Mouse (Mus musculus): Measurements from ENCODE around the gene Lhfp. TPM values are rescaled to one million over a fixed set of nuclear protein-coding genes. Genes with fewer than 3 reads are reported as not detected.

Gene Lhfp
- polyA plus RNA-seq, 1 experiment, result 1.0 TPM

GRCm38 (mm10) chr3:53234689-53235088, 193.4 kb downstream of the Lhfp start:
- Histone ChIP-seq H3K27ac (ENCODE audit: insufficient read depth, low read depth, low read length) (no peak overlapping the region), H3K4me3 (ENCODE audit: insufficient read depth, low read length) (no peak overlapping the region), H3K4me1 (ENCODE audit: control insufficient read depth, insufficient read depth, low read length) (no peaks in the 10 kb centered on the region)
- TF ChIP-seq POLR2A (IDR thresholded peaks at IDR 0.05; ENCODE audit: borderline replicate concordance, low read depth, low read length), result no peak
- TF ChIP-seq CTCF (IDR thresholded peaks at IDR 0.05; ENCODE audit: low read depth, low read length), result no peak

GRCm38 (mm10) chr3:53236471-53236870, 195.1 kb downstream of the Lhfp start:
- TF ChIP-seq POLR2A (IDR thresholded peaks at IDR 0.05; ENCODE audit: borderline replicate concordance, low read depth, low read length), result no peak
- H3K4me1 ChIP-seq (ENCODE audit: control insufficient read depth, insufficient read depth, low read length), result no peaks in the 10 kb centered on the region
- no peak overlapping the region for H3K4me3 ChIP-seq (ENCODE audit: insufficient read depth, low read length)
- H3K27ac ChIP-seq (ENCODE audit: insufficient read depth, low read depth, low read length), result no peak overlapping the region

- no peak overlapping the region for H3K27ac ChIP-seq (ENCODE audit: insufficient read depth, low read depth, low read length)
- no peak overlapping the region for H3K4me3 ChIP-seq (ENCODE audit: insufficient read depth, low read length)
- TF ChIP-seq CTCF (IDR thresholded peaks at IDR 0.05; ENCODE audit: low read depth, low read length), result no peak
- no peak for TF ChIP-seq POLR2A (IDR thresholded peaks at IDR 0.05; ENCODE audit: borderline replicate concordance, low read depth, low read length)
- no peaks in the 10 kb centered on the region for H3K4me1 ChIP-seq (ENCODE audit: control insufficient read depth, insufficient read depth, low read length)
Observed at GRCm38 (mm10) chr3:53240150-53240549, 198.8 kb downstream of the Lhfp start.

DNA sequence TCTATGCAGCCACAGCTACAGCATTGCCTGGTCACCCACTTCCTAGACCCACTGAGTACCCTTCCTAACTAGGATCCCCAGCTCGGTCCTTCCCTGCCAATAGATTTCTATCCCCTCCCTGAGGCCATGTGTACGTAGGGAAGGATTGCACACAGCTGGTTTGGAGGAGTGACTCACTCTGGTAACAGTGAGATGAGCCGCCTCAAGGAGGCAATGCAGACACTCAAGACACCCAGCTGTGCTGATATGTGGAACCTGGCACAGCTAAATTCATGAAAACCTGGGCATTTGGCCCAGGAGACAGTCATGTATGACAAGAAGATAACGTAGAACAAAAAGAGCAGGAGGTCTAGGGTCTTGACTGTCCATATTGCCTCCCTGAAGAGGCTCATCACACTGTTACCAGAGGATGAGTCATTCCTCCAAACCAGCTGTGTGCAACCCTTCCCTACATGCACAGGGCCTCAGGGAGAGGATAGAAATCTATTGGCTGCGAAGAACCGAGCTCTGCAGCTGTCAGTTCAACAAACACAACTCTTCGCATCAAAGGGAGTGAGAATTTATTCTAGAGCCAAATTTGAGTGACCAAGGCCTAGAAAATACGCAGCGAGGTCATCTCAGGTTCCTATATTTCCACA, 204.4 kb downstream of the Lhfp start:
- TF ChIP-seq POLR2A (IDR thresholded peaks at IDR 0.05; ENCODE audit: borderline replicate concordance, low read depth, low read length), result no peak
- no peak for TF ChIP-seq CTCF (IDR thresholded peaks at IDR 0.05; ENCODE audit: low read depth, low read length)

GRCm38 (mm10) chr3:53247102-53247501, 205.8 kb downstream of the Lhfp start:
- no peak overlapping the region for H3K4me3 ChIP-seq (ENCODE audit: insufficient read depth, low read length)
- no peak overlapping the region for H3K27ac ChIP-seq (ENCODE audit: insufficient read depth, low read depth, low read length)
- TF ChIP-seq CTCF (IDR thresholded peaks at IDR 0.05; ENCODE audit: low read depth, low read length), result no peak
- TF ChIP-seq POLR2A (IDR thresholded peaks at IDR 0.05; ENCODE audit: borderline replicate concordance, low read depth, low read length), result no peak
- no peaks in the 10 kb centered on the region for H3K4me1 ChIP-seq (ENCODE audit: control insufficient read depth, insufficient read depth, low read length)

More for the DNA sequence above, 204.4 kb downstream of the Lhfp start:
- no peak overlapping the region for H3K27ac ChIP-seq (ENCODE audit: insufficient read depth, low read depth, low read length)
- no peaks in the 10 kb centered on the region for H3K4me1 ChIP-seq (ENCODE audit: control insufficient read depth, insufficient read depth, low read length)
- no peak overlapping the region for H3K4me3 ChIP-seq (ENCODE audit: insufficient read depth, low read length)

DNA sequence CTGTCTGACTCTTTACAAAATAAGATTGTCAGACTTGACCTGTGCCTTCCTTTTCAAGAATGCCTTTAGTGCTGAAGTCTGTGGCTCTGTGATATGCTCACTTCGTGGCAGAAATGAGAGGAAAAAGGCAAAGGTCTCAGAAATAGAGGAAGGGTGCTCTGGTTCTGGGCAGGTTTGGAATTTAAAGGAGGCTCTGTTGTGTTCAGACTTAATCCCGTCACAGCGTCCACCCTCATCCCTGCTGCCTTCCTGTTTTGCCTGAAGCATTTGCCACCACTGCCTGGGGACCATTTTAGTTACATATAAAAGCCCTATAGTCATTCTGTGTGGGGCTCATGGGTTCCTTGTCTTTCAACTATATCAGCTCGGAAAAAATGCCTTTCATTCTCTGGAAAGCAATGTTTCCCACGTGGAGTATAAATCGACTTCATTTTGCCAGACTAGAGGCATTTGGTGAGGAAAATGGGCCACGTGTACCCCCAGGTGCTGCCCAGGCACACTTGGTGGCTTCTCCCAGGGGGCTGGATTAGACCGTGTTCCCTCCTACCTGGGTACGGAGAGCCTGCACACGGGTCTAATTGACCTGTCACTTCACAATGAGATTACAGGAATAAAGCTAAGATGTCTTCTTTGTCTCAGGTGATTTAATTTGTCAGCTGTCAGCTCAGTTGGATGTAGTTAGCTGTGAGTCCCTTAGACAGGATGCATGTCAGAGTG, 207.0 kb downstream of the Lhfp start:
- no peaks in the 10 kb centered on the region for H3K4me1 ChIP-seq (ENCODE audit: control insufficient read depth, insufficient read depth, low read length)
- H3K4me3 ChIP-seq (ENCODE audit: insufficient read depth, low read length), result no peak overlapping the region
- TF ChIP-seq POLR2A (IDR thresholded peaks at IDR 0.05; ENCODE audit: borderline replicate concordance, low read depth, low read length) (no peak), CTCF (IDR thresholded peaks at IDR 0.05; ENCODE audit: low read depth, low read length) (no peak)
- H3K27ac ChIP-seq (ENCODE audit: insufficient read depth, low read depth, low read length), result no peak overlapping the region

GRCm38 (mm10) chr3:53252556-53252955, 211.2 kb downstream of the Lhfp start:
- H3K4me3 ChIP-seq (ENCODE audit: insufficient read depth, low read length), result no peak overlapping the region
- H3K27ac ChIP-seq (ENCODE audit: insufficient read depth, low read depth, low read length), result no peak overlapping the region
- no peaks in the 10 kb centered on the region for H3K4me1 ChIP-seq (ENCODE audit: control insufficient read depth, insufficient read depth, low read length)
- TF ChIP-seq CTCF (IDR thresholded peaks at IDR 0.05; ENCODE audit: low read depth, low read length), result no peak
- no peak for TF ChIP-seq POLR2A (IDR thresholded peaks at IDR 0.05; ENCODE audit: borderline replicate concordance, low read depth, low read length)

DNA sequence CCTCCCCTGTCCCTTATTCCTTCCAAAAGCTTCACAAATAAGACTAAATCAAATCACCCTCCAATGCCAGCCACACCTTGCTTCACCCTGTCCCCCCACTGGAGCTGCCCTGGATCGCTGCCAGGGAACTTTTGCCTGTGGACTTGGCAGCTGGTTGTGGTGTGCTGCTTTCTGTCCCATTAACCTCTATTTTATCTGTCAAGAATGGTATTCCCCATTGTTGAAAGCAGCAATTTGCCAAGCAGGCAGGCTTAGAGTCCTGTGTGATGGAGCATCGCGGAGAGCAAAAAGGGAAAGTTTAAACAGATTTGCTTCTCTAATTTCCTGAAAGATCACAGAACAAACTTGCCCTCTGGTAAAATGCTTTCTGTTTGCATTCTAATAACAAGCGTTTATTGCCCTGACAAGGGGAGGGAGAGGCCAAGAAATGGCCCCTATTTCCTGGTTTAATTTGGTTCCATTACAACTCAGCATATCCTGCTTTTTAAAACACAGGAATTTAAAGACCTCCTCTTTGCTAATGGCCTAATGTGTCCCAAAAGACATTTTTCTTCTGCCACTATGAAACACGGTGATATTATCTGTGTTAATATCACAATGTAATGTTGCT, 212.0 kb downstream of the Lhfp start:
- TF ChIP-seq CTCF (IDR thresholded peaks at IDR 0.05; ENCODE audit: low read depth, low read length), result no peak
- no peak for TF ChIP-seq POLR2A (IDR thresholded peaks at IDR 0.05; ENCODE audit: borderline replicate concordance, low read depth, low read length)
- H3K4me3 ChIP-seq (ENCODE audit: insufficient read depth, low read length), result no peak overlapping the region
- no peaks in the 10 kb centered on the region for H3K4me1 ChIP-seq (ENCODE audit: control insufficient read depth, insufficient read depth, low read length)
- no peak overlapping the region for H3K27ac ChIP-seq (ENCODE audit: insufficient read depth, low read depth, low read length)

DNA sequence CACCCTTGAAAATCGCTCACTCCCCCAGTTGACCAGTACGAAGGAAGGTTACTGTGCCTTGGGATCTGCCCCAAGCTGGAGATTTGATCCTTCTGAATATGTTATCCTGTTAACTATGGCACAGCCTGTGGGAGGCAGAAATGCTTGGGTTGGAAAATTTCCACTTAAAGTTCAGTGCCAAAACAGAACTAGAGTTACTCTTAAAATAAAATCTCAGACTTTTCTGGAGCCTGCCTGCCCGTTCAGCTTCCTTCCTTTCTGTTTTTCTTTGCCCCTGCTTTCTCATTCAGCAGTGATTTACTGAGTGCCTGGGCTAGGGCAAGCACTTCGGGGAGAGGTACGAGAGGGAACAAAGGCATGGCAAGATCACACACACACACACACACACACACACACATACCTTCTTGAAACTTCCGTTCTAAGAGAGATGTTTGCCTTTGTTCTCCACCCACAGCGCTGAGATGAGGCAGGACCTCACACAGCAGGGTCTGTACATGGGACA, 217.4 kb downstream of the Lhfp start:
- Histone ChIP-seq H3K4me3 (ENCODE audit: insufficient read depth, low read length) (no peak overlapping the region), H3K27ac (ENCODE audit: insufficient read depth, low read depth, low read length) (no peak overlapping the region), H3K4me1 (ENCODE audit: control insufficient read depth, insufficient read depth, low read length) (no peaks in the 10 kb centered on the region)
- TF ChIP-seq CTCF (IDR thresholded peaks at IDR 0.05; ENCODE audit: low read depth, low read length) (no peak), POLR2A (IDR thresholded peaks at IDR 0.05; ENCODE audit: borderline replicate concordance, low read depth, low read length) (no peak)

DNA sequence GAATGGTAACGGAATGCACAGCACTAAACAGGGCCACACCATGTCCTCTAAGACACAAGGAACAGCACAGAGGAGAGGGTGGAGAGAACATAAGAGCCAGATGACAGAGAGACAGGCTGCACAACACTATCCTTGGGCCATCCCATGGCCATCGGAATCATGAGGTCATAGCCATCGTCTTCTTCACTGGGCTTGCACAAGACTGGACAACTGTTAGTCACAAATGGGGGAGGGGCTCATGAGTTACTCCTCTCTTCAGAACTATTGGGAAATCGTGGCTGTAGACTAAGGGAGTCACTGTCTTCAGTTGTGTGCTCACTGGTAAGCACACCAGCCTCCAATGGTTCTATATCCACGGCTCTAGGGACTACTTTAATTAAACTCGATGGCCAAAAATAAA, 224.8 kb downstream of the Lhfp start:
- no peaks in the 10 kb centered on the region for H3K4me1 ChIP-seq (ENCODE audit: control insufficient read depth, insufficient read depth, low read length)
- no peak for TF ChIP-seq POLR2A (IDR thresholded peaks at IDR 0.05; ENCODE audit: borderline replicate concordance, low read depth, low read length)
- no peak for TF ChIP-seq CTCF (IDR thresholded peaks at IDR 0.05; ENCODE audit: low read depth, low read length)
- no peak overlapping the region for H3K4me3 ChIP-seq (ENCODE audit: insufficient read depth, low read length)
- no peak overlapping the region for H3K27ac ChIP-seq (ENCODE audit: insufficient read depth, low read depth, low read length)
